Mouse (Mus musculus) neural tube, embryonic 14.5 days (tissue): Measurements from ENCODE around the gene Bsg. TPM values are rescaled to one million over a fixed set of nuclear protein-coding genes. Genes with fewer than 3 reads are reported as not detected.

Experiments used
- ATAC-seq: fragments of 200-750 bp; cut with Nextera tagmentation; 2 replicates; pipeline ENCODE4 v1.8.0; 2017; ENCODE audit warnings: low read depth, mild to moderate bottlenecking, moderate TSS enrichment, moderate library complexity
- H3K27ac ChIP-seq: fragments of 300-500 bp; sonication (generic); 2 replicates; pipeline ENCODE4 v1.5.1; 2014; ENCODE audit warnings: low read depth, mild to moderate bottlenecking, control low read depth, low read length, moderate library complexity, mixed read lengths
- H3K27me3 ChIP-seq: fragments of 300-500 bp; sonication (generic); 2 replicates; pipeline ENCODE4 v1.6.1; 2014; ENCODE audit warnings: low read length; ENCODE audit not compliant: control insufficient read depth, insufficient read depth
- H3K36me3 ChIP-seq: fragments of 300-500 bp; sonication (generic); 2 replicates; pipeline ENCODE4 v1.6.1; 2014; ENCODE audit warnings: low read length, mixed read lengths; ENCODE audit not compliant: control insufficient read depth, insufficient read depth
- H3K4me1 ChIP-seq: fragments of 300-500 bp; sonication (generic); 2 replicates; pipeline ENCODE4 v1.6.1; 2014; ENCODE audit warnings: low read length; ENCODE audit not compliant: control insufficient read depth, insufficient read depth
- H3K4me2 ChIP-seq: fragments of 300-500 bp; sonication (generic); 2 replicates; pipeline ENCODE4 v1.6.1; 2014; ENCODE audit warnings: mild to moderate bottlenecking, low read depth, low read length, control low read depth
- H3K4me3 ChIP-seq: fragments of 300-500 bp; sonication (generic); 2 replicates; pipeline ENCODE4 v1.5.1; 2014; ENCODE audit warnings: low read depth, low read length, control low read depth, mixed read lengths
- H3K9ac ChIP-seq: fragments of 300-500 bp; sonication (generic); replicated peaks from 2 replicates; pipeline ENCODE4 v1.6.1; 2014; ENCODE audit warnings: low read depth, mild to moderate bottlenecking, control low read depth, low read length, mixed read lengths
- H3K9me3 ChIP-seq: fragments of 300-500 bp; sonication (generic); 2 replicates; pipeline ENCODE4 v1.6.1; 2016; ENCODE audit warnings: low read length; ENCODE audit not compliant: control insufficient read depth
- WGBS: fragments of 180-500 bp; shearing (Covaris S2); extraction: QIAGEN DNeasy Blood & Tissue Kit; methylation state at CpG from one replicate; pipeline ENCODE4 v1.1.7; 2014; 5-methylcytosine and 5-hydroxymethylcytosine counted together
- polyA plus RNA-seq: library from polyadenylated mRNA; unstranded; fragments of >200 nt; fragmentation: Nextera tagmentation; extraction: Ambion mirVana; gene quantifications from 2 replicates; pipeline ENCODE4 v1.2.1, GENCODE M21; 2014

Bsg gene
- 800 and 802 TPM in 2 replicates for polyA plus RNA-seq

- Histone ChIP-seq H3K27me3 (no peaks in the 10 kb centered on the region), H3K9me3 (no peaks in the 10 kb centered on the region), H3K4me3 (peak within 1 kb of the TSS; percentile 67), H3K36me3 (no peaks in the 10 kb centered on the region), H3K4me2 (peak within 1 kb of the TSS; percentile 89), H3K9ac (peak within 1 kb of the TSS; percentile 87), H3K4me1 (peaks cover 22% of the 10 kb centered on the region), H3K27ac (peak within 1 kb of the TSS; percentile 44)
- ATAC-seq: peak; percentile 93
- WGBS: under 1% methylated on average over 54 of the region's 65 CpGs
These were observed at the start of gene Bsg for GRCm38 (mm10) chr10:79704065-79704969. Gene Bsg, plus strand, starts transcription at chr10:79704491.

- Histone ChIP-seq H3K27ac (no peak overlapping the region), H3K4me2 (no peak overlapping the region)
- WGBS: 33% methylated on average over 1 of the region's 1 CpGs
These were observed 49.3 kb upstream of the Bsg start for GRCm38 (mm10) chr10:79654946-79655395.

GRCm38 (mm10) chr10:79658829-79659228 lies 45.5 kb upstream of the Bsg start:
- no peak overlapping the region for H3K4me3 ChIP-seq
- no peaks in the 10 kb centered on the region for H3K36me3 ChIP-seq
- no peak overlapping the region for H3K4me2 ChIP-seq
- 16% methylated on average over 4 of the region's 4 CpGs for WGBS
- H3K9ac ChIP-seq: no peak overlapping the region
- H3K27ac ChIP-seq: no peak overlapping the region
- no peaks in the 10 kb centered on the region for H3K9me3 ChIP-seq
- no peaks in the 10 kb centered on the region for H3K4me1 ChIP-seq
- ATAC-seq: no peak
- no peaks in the 10 kb centered on the region for H3K27me3 ChIP-seq

More at GRCm38 (mm10) chr10:79654946-79655395, 49.3 kb upstream of the Bsg start:
- peak; percentile 77 for ATAC-seq
- no peak overlapping the region for H3K4me3 ChIP-seq
- no peaks in the 10 kb centered on the region for H3K27me3 ChIP-seq
- H3K4me1 ChIP-seq: no peaks in the 10 kb centered on the region
- no peak overlapping the region for H3K9ac ChIP-seq
- no peaks in the 10 kb centered on the region for H3K36me3 ChIP-seq
- no peaks in the 10 kb centered on the region for H3K9me3 ChIP-seq

DNA sequence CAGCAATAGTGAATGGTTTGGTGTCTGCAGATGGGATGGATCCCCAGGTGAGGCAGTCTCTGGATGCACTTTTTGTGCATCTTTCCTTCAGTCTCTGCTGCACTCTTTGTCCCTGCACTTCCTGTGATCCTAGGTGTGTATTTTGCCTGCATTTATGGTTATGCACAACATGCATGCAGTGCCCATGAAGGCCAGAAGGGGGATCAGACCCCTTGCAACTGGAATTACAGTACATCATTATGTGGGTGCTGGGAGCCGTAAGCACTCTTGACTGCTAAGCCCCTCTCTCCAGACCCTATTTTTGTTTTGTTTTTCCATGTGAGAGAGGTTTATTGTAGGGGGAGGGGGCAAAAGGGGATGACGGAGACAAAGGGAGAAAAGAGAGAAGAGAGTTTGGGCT lies 44.0 kb upstream of the Bsg start:
- ATAC-seq: no peak
- Histone ChIP-seq H3K4me3 (no peak overlapping the region), H3K27me3 (no peaks in the 10 kb centered on the region), H3K9me3 (no peaks in the 10 kb centered on the region), H3K36me3 (no peaks in the 10 kb centered on the region), H3K27ac (no peak overlapping the region), H3K4me1 (no peaks in the 10 kb centered on the region), H3K4me2 (no peak overlapping the region), H3K9ac (no peak overlapping the region)
- 80% methylated on average over 2 of the region's 2 CpGs for WGBS

GRCm38 (mm10) chr10:79661861-79662260 lies 42.4 kb upstream of the Bsg start:
- 52% methylated on average over 3 of the region's 3 CpGs for WGBS
- Histone ChIP-seq H3K27me3 (no peaks in the 10 kb centered on the region), H3K9ac (no peak overlapping the region), H3K4me3 (no peak overlapping the region), H3K9me3 (no peaks in the 10 kb centered on the region), H3K27ac (no peak overlapping the region), H3K4me2 (no peak overlapping the region), H3K36me3 (no peaks in the 10 kb centered on the region), H3K4me1 (no peaks in the 10 kb centered on the region)
- ATAC-seq: no peak

DNA sequence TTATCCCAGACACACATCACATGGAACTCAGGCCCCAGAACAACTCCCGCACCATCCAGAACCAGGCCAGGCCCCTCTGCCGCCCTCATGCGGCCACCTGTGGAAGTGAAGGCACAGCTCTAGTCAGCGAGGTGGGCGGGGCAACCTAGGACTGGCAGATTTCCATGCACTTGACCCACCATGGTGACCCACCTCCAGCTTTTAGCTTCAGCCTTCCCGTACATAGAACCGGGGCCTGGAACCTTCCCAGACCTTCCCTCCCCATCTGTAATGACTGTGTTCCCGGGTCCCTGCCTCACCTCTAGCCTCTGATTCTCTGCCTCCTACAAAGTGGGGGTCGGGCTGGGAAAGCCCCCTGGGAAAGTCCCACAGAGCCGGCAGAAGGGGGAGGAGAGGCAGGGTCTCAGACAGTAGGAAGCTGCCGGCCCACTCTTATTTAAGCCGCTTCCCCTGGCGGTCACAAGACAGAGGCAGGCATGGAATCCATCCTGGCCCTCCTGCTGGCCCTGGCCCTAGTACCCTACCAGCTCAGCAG lies 40.1 kb upstream of the Bsg start, which contains the start of gene Madcam1:
TSS of gene Madcam1 (plus strand) at position 429 of the 535 bp plus-strand sequence.
- Histone ChIP-seq H3K4me2 (no peak within 1 kb of the TSS), H3K27me3 (no peaks in the 10 kb centered on the region), H3K27ac (no peak within 1 kb of the TSS), H3K9me3 (no peaks in the 10 kb centered on the region), H3K4me1 (peaks cover 8% of the 10 kb centered on the region), H3K36me3 (no peaks in the 10 kb centered on the region), H3K4me3 (no peak within 1 kb of the TSS), H3K9ac (no peak within 1 kb of the TSS)
- ATAC-seq: no peak
- 11% methylated on average over 13 of the region's 13 CpGs for WGBS

GRCm38 (mm10) chr10:79665051-79665450 lies 39.2 kb upstream of the Bsg start:
- no peak overlapping the region for H3K4me3 ChIP-seq
- no peak overlapping the region for H3K9ac ChIP-seq
- H3K27ac ChIP-seq: no peak overlapping the region
- no peak overlapping the region for H3K4me2 ChIP-seq
- ATAC-seq: no peak
- WGBS: 87% methylated on average over 8 of the region's 8 CpGs
- H3K4me1 ChIP-seq: peaks cover 8% of the 10 kb centered on the region
- no peaks in the 10 kb centered on the region for H3K36me3 ChIP-seq
- H3K9me3 ChIP-seq: no peaks in the 10 kb centered on the region
- H3K27me3 ChIP-seq: no peaks in the 10 kb centered on the region

GRCm38 (mm10) chr10:79666493-79666892 lies 37.8 kb upstream of the Bsg start:
- no peak overlapping the region for H3K27ac ChIP-seq
- no peak overlapping the region for H3K4me2 ChIP-seq
- no peaks in the 10 kb centered on the region for H3K27me3 ChIP-seq
- no peak overlapping the region for H3K9ac ChIP-seq
- 73% methylated on average over 9 of the region's 9 CpGs for WGBS
- H3K9me3 ChIP-seq: no peaks in the 10 kb centered on the region
- H3K4me1 ChIP-seq: peaks cover 17% of the 10 kb centered on the region
- no peak overlapping the region for H3K4me3 ChIP-seq
- no peak for ATAC-seq
- H3K36me3 ChIP-seq: no peaks in the 10 kb centered on the region

DNA sequence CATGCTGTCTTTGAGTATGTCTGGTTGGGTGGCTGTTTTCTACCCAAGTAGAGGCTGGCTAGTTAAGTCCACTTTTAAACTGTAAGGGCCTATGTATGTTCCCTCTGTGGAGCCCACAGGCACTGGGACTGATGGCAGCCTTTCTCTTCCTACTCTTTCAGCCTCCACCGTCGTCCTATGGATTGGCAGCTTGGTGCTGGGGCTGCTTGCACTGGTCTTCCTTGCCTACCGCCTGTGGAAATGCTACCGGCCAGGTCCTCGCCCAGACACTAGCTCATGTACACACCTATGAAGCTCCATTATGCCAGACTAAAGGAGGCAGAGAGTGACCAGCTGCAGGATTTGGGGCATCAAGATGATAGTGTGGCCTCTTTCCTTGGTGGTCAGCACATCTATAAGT lies 36.2 kb upstream of the Bsg start:
- H3K4me1 ChIP-seq: peaks cover 17% of the 10 kb centered on the region
- WGBS: 86% methylated on average over 5 of the region's 5 CpGs
- H3K4me2 ChIP-seq: peak overlapping the region; percentile 53
- H3K4me3 ChIP-seq: no peak overlapping the region; the same call in 1 of the 2 replicates
- no peak for ATAC-seq
- H3K9me3 ChIP-seq: no peaks in the 10 kb centered on the region
- H3K36me3 ChIP-seq: no peaks in the 10 kb centered on the region
- H3K27ac ChIP-seq: peak overlapping the region; percentile 97
- no peaks in the 10 kb centered on the region for H3K27me3 ChIP-seq
- H3K9ac ChIP-seq: 0 out of 2 replicates have a peak overlapping the region, but pooled peaks have one; percentile 5
